Mouse (Mus musculus): ENCODE results near the gene Rpl3.

DNA sequence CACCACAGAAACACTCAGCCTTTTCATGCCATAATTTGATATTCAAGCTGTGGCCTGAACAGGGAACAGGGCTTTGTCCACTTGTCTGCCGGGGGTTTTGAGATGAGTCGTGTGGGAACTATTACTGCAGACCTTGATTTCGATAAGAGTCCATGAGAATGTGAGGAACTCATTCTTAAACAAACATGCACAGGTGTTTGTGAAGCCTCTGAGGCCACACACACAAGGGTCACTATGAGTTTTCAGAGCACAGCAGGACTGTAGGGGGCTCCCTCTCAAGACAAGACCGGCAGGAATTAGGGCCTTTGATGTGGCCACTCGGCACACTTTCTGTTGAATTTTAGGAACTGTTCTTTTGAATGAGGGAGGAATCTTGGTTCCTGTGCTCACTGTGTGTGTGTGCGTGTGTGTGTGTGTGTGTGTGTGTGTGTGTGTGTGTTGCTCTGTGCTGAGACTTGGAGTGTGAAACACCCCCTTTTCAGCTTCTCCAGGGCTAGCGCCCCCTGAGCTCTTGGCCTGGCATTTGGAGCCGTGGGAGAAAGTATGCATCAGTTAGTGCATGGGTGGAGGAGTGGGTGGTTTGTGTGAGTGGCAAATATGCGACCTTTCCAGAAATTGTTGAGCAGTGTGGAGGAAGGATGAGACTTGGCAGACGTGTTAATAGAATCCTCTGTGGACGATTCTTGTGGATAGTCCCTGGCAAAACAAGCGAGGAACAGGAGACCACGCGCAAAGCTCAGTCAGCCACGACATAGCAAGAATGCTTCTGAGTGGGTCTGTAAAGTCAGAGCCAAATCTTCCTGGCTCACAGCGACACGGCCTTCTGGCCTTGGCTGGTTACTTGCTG, 46.5 kb upstream of the Rpl3 start:
- TF ChIP-seq ZNF384 (IDR thresholded peaks at IDR 0.05; ENCODE audit: low read depth, low read length) (no peak), MAFK (IDR thresholded peaks at IDR 0.05; ENCODE audit: insufficient read depth, low read depth, low read length) (no peak)
